Mouse (Mus musculus) neutrophil, adult 5-6 weeks (primary cell): ENCODE data around the gene Mep1a. TPM values are rescaled to one million over a fixed set of nuclear protein-coding genes. Genes with fewer than 3 reads are reported as not detected.
A peak's percentile ranks its signal among the peaks of the same experiment; 100 is the strongest.
"Not testable (repeated sequence)": the region's sequence is repeated elsewhere in the genome, so short reads cannot be mapped to it uniquely, and the experiment has no call there.

Source experiments
- ATAC-seq: fragments of 151-379, 151-347 bp; 2 replicates; pipeline ENCODE4 v1.8.0; 2017; ENCODE audit warnings: mild to moderate bottlenecking, moderate TSS enrichment; ENCODE audit not compliant: insufficient number of reproducible peaks, poor library complexity, low FRiP score, severe bottlenecking; ENCODE audit errors: extremely low read depth
- total RNA-seq: library from RNA; stranded (forward); fragments of 200-1000 nt; gene quantifications from 2 replicates; pipeline ENCODE4 v1.2.3, GENCODE M21; 2017

The Mep1a gene
- total RNA-seq, result 0.12 TPM in 1 of 2 replicates, not detected in the other

- ATAC-seq, result no peak
Measured at GRCm38 (mm10) chr17:43502592-43502991, at the start of gene Mep1a. TSS of gene Mep1a (minus strand) at chr17:43502812.

GRCm38 (mm10) chr17:43551122-43551630, 48.6 kb upstream of the Mep1a start:
- no peak for ATAC-seq

GRCm38 (mm10) chr17:43544040-43544439, 41.4 kb upstream of the Mep1a start:
- no peak for ATAC-seq

GRCm38 (mm10) chr17:43543539-43543938, 40.9 kb upstream of the Mep1a start, which contains the start of gene Ankrd66:
TSS of gene Ankrd66 (minus strand) at chr17:43543639.
- ATAC-seq, result no peak

GRCm38 (mm10) chr17:43538767-43539166, 36.2 kb upstream of the Mep1a start:
- peak; percentile 51; the same call in 1 of the 2 replicates for ATAC-seq

GRCm38 (mm10) chr17:43536841-43537240, 34.2 kb upstream of the Mep1a start:
- ATAC-seq, result not testable (repeated sequence)

- no peak for ATAC-seq
Measured at GRCm38 (mm10) chr17:43534362-43535222, 32.0 kb upstream of the Mep1a start.

GRCm38 (mm10) chr17:43531192-43531591, 28.6 kb upstream of the Mep1a start:
- no peak for ATAC-seq

GRCm38 (mm10) chr17:43530507-43530906, 27.9 kb upstream of the Mep1a start:
- ATAC-seq, result no peak

GRCm38 (mm10) chr17:43520166-43520565, 17.6 kb upstream of the Mep1a start:
- no peak for ATAC-seq

- ATAC-seq, result peak; percentile 71
Measured at GRCm38 (mm10) chr17:43518644-43519409, 16.2 kb upstream of the Mep1a start.

GRCm38 (mm10) chr17:43510782-43511181, 8.2 kb upstream of the Mep1a start:
- ATAC-seq, result no peak

- no peak for ATAC-seq
Measured at GRCm38 (mm10) chr17:43504594-43504934, 2.0 kb upstream of the Mep1a start.

- ATAC-seq, result no peak
Measured at GRCm38 (mm10) chr17:43503861-43504593, 1.4 kb upstream of the Mep1a start.

GRCm38 (mm10) chr17:43501631-43502030, 981 bp downstream of the Mep1a start:
- no peak for ATAC-seq

- ATAC-seq, result no peak
Measured at GRCm38 (mm10) chr17:43501223-43501622, 1.4 kb downstream of the Mep1a start.

- no peak for ATAC-seq
Measured at GRCm38 (mm10) chr17:43500513-43500912, 2.1 kb downstream of the Mep1a start.

- no peak for ATAC-seq
Measured at GRCm38 (mm10) chr17:43497521-43497920, 5.1 kb downstream of the Mep1a start.

- no peak for ATAC-seq
Measured at GRCm38 (mm10) chr17:43495502-43495901, 7.1 kb downstream of the Mep1a start.
